Mouse (Mus musculus) lung, adult 2 months (tissue): ENCODE measurements at regions not wholly inside any gene's neighbourhood (a gene's known extent, or its start where the extent isn't known, plus 50 kb on each side); places are given as distances from the start of the nearest gene placed in this dataset.

Experiments used
- DNase-seq: peaks from one replicate; pipeline ENCODE4 v3.0.0; 2022
- H3K4me1 ChIP-seq: fragments of 200-500 bp; 2 replicates; pipeline ENCODE4 v1.6.1; 2011; ENCODE audit warnings: low read length; ENCODE audit not compliant: control insufficient read depth, insufficient read depth
- H3K4me3 ChIP-seq: fragments of 200-500 bp; replicated peaks from 2 replicates; pipeline ENCODE3; 2011; ENCODE audit warnings: low read depth, mild to moderate bottlenecking, control low read depth, low read length; ENCODE audit errors: extremely low read depth
- CTCF ChIP-seq: fragments of 200-500 bp; IDR thresholded peaks from 2 replicates; pipeline ENCODE4 v1.5.1; 2011; ENCODE audit warnings: mild to moderate bottlenecking, low read length, control low read depth; ENCODE audit not compliant: insufficient read depth
- POLR2A ChIP-seq: fragments of 200-500 bp; IDR thresholded peaks from 2 replicates; pipeline ENCODE4 v1.6.1; 2011; ENCODE audit warnings: low read depth, mild to moderate bottlenecking, control low read depth, low read length, borderline replicate concordance; ENCODE audit errors: extremely low read depth
- WGBS: fragments of 180-500 bp; shearing (Covaris S2); methylation state at CpG from one replicate; pipeline ENCODE4 v1.1.7; 2018; 5-methylcytosine and 5-hydroxymethylcytosine counted together

DNA sequence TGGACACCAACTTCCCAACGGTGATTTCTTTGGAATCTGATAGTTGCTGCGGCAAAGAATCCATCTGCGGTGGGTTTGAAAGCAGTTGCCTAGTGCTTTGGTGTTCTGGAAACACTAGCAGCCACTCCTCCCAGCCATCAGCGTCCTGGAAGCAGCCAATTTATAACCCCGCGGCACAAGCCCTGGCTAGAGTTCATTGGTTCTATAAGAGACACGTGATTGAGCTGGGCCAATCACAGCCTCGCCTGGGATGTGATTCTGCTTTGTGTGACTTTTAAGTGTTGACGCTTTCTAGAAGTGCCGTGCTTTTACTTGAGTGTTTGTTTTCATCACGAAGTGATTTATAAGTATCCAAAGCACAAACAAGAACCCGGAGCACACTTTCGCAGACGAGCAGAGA is 223.1 kb downstream of the Tshz3 start:
- WGBS = 52% methylated on average over 14 of the region's 14 CpGs
- H3K4me1 ChIP-seq = no peaks in the 10 kb centered on the region
- no peak for TF ChIP-seq POLR2A
- TF ChIP-seq CTCF = no peak
- DNase-seq = peak; percentile 7
- no peak overlapping the region for H3K4me3 ChIP-seq

DNA sequence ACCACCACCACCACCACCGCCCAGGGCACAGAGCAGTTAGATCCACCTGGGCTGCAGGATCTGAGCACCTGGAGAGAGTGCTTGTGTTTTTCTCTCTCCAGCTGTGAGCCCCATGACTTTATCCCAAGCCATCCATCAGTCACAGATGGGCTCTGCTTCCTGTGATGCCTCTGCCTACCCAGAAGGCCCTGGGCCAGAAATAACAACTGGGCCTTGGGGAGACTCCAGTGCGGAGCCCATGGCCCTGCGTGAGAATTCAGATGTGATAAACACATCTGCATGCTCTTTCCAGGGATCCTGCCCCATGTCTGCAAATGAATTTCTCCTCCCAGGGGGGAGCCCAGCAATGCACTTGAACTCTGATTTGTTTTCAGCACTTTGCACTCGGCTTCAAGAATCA is 235.6 kb downstream of the Tshz3 start:
- Histone ChIP-seq H3K4me3 (no peak overlapping the region), H3K4me1 (no peaks in the 10 kb centered on the region)
- TF ChIP-seq POLR2A (no peak), CTCF (no peak)
- WGBS = 68% methylated on average over 3 of the region's 4 CpGs
- no peak for DNase-seq

DNA sequence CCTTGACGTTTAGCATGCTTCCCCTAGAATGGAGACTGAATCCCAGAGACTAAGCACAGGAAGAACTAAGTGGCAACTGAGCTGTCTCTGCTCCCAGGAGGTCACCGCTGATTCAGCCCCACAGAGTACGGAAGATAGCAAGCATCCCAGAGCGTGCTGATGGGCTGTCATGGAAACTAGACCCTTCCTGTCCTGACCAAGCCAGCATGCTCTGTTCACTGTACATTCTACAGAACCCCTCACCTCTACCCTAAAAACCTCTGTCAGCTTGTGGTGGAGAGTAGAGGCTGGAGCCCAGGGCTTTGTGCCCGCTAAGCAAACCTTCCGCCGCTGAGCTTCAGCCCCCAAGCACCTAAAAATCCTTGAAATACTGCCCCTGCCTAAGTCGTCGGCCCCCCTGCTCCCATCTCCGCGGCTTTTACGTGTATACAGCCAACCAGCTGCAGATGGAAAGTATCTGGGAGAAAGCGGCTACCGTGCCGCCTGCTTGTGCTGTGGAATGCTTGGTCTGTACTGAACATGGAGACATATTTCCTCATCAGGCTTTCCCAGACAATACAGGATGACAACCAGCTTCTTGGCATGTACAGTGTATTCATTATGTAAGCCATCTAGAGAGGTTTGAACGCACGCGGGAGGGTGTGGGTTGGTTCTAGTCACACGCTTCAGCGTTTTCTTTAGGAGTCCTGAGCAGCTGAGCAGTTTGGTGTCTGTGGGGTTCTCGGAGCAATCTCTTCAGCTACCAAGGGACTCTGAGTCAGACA is 237.1 kb downstream of the Tshz3 start:
- WGBS = 61% methylated on average over 21 of the region's 21 CpGs
- no peak for TF ChIP-seq CTCF
- no peak for TF ChIP-seq POLR2A
- Histone ChIP-seq H3K4me3 (no peak overlapping the region), H3K4me1 (no peaks in the 10 kb centered on the region)
- no peak for DNase-seq

DNA sequence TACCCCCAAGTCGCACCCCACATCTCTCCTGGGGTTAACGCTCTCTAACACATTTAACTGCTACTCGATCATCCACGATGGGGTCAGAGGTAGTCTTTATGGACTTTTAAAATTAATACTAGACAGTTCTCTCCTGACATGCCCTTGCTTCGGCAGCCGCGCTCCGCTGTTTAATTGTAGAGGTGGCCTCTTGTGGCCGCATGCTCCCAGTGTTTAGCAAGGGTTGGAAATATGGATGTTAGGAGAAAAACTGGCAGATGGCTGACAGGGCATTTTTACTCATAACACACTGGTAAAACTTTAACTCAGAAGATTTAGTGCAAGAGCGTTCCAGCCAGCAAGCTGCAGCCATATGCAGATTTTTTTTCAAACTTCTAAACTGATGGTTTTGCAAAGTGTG is 242.7 kb downstream of the Tshz3 start:
- DNase-seq = no peak
- WGBS = 71% methylated on average over 10 of the region's 10 CpGs
- H3K4me3 ChIP-seq = no peak overlapping the region
- no peaks in the 10 kb centered on the region for H3K4me1 ChIP-seq
- TF ChIP-seq CTCF = no peak
- no peak for TF ChIP-seq POLR2A

DNA sequence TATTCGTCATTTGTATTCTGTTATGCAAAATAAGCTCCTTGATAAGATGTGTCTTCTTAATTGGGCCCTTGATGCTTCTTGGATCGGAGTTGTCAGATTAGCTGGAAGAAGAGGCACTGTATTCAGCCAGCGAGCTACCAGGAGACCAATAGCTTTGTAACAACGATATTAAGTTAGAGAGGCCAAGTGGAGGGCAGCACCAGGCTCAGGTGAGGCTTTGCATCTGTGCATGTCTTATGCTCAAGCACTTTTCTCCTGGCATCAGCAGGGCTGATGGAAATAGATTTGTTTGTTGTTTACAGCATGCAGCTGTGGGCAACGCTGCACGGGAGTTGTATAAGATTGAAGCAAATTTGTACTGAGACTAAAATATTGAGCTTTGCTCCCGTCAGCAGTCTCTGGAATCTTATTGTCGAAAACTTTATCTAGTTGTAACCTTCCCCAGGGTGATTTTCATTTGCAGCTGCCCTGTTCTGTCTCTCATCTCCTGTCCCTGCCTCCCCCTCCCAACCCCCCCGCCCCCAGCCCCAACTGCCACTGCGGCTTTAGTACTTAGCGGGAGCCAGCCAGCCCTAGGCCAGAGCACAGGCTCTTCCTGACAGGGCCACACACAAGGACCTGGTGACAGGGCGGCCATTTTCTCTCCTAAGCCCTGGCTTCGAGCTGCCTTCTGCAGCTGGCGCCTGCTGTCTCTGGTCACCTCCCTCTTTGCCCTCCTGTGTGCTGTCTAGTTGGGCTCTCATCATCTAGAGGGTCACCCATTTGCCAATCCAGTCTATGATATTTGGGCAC is 247.3 kb downstream of the Tshz3 start:
- TF ChIP-seq CTCF = no peak
- TF ChIP-seq POLR2A = no peak
- H3K4me3 ChIP-seq = no peak overlapping the region
- no peaks in the 10 kb centered on the region for H3K4me1 ChIP-seq
- DNase-seq = no peak
- whole genome bisulfite sequencing = 66% methylated on average over 14 of the region's 14 CpGs

DNA sequence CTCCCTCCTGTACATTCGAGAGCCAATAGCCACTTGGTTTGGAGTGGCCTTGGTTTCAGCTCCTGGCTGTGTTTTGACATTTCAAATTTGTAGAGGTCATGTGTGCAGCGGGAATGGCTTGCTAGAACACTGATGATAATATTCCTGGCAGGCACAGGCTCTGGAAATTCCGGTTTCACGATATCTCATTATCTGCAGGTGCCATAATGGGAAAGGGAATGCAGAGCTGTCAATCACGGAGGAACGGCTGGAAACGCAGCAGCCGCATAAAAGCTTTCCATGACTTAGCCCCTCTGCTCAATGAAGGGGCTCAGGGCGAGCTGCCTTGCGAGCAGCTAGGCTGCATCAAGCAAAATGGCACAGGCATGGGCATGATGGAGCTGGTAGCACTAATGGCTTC is 251.6 kb downstream of the Tshz3 start:
- no peak for DNase-seq
- TF ChIP-seq CTCF (no peak), POLR2A (no peak)
- 56% methylated on average over 10 of the region's 10 CpGs for WGBS
- Histone ChIP-seq H3K4me3 (no peak overlapping the region), H3K4me1 (no peaks in the 10 kb centered on the region)

DNA sequence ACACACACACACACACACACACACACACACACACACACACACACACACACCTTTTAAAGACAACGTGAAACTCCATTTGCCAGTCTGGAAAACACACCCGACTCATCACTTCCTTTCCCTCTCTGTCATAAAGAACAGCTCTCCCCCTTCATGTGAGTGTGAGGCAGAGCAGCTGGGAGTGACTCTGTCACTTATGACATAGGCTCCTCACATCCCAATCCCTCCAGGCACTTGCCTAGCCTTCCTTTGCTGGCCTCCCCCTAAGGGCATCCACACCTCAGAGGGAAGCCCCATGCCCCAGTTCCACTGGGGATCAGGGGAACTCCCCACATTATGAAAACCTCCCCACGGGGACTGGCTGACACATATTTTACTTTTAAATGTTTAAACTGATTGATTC is 257.5 kb downstream of the Tshz3 start:
- no peak for TF ChIP-seq CTCF
- no peak for TF ChIP-seq POLR2A
- DNase-seq = no peak

DNA sequence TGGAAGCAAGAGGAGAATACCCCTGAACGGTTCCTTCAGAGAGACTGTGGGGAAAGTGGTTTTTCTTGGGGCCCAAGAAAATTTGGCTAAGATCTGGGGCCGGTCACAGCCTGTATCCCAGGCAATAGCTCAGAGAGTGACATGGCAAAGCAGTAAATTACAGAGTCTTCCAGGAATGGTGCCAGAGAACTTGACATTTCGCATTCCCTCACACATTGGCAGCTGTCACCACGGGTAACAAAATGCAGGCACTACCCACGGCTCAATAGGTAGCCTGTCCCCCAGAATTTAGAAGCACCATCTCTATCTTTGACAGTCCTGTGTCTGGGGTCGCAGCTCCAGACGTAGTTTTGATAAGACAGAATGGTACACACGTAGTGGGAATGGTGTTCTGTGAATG is 260.3 kb downstream of the Tshz3 start:
- TF ChIP-seq POLR2A (no peak), CTCF (no peak)
- H3K4me1 ChIP-seq = no peaks in the 10 kb centered on the region
- WGBS = 65% methylated on average over 8 of the region's 8 CpGs
- no peak overlapping the region for H3K4me3 ChIP-seq
- DNase-seq = no peak

More for the DNA sequence above, 257.5 kb downstream of the Tshz3 start:
- Histone ChIP-seq H3K4me3 (no peak overlapping the region), H3K4me1 (no peaks in the 10 kb centered on the region)
- 32% methylated on average over 3 of the region's 3 CpGs for WGBS

DNA sequence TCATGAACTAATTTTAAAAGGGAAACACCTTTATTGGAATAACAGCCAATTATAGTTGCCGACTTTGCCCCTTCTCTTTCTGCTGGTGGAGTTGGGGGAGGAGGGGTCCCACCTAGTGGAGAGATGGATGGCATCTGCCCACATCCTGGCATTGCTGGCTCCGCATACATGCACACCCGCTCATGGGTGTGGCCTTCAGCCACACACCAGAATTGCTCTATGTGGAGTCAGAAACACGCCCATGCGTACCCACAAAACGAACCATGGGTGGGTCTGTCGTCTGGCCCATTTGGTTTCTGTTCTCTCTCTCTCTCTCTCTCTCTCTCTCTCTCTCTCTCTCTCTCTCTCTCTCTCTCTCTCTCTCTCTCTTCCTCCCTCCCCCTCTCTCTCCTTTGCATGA is 273.9 kb downstream of the Tshz3 start:
- no peak for DNase-seq
- H3K4me3 ChIP-seq = no peak overlapping the region
- WGBS = 46% methylated on average over 7 of the region's 7 CpGs
- TF ChIP-seq CTCF = no peak
- TF ChIP-seq POLR2A = no peak
- no peaks in the 10 kb centered on the region; the same call in 1 of the 2 replicates for H3K4me1 ChIP-seq

DNA sequence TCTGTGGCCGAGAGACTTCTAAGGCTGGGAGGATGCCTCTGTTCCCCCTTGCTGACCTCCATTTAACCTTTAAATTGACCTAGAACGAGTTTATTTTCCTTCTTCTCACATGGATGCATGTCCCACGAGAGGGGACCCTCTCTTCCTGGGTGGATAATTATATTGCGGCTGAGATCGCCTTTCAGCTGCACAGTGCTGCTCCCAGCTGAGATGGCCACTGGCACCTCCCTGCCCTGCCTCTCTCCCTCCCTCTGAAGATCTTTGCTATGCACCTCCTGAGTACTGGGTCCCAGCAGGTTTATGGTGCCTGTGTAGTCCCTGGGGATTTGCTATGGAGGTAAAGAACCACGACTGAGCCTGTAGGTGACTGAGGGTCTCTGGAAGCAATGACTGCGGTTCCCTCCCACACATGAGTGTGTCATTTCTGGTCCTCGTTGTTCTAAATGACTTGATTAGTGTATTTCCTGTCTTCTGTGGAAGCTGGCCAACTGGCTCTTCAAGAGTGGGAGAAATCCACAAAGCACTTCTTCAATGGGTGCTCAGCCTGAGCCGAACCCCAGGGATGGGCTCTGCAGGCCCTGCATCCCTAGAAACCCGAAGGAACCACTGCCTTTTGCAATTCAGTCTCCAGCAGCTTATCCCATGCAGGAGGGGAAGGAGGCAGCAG is 275.9 kb downstream of the Tshz3 start:
- Histone ChIP-seq H3K4me1 (no peaks in the 10 kb centered on the region; the same call in 1 of the 2 replicates), H3K4me3 (no peak overlapping the region)
- TF ChIP-seq CTCF = no peak
- no peak for TF ChIP-seq POLR2A
- DNase-seq = no peak
- 45% methylated on average over 10 of the region's 10 CpGs for WGBS

DNA sequence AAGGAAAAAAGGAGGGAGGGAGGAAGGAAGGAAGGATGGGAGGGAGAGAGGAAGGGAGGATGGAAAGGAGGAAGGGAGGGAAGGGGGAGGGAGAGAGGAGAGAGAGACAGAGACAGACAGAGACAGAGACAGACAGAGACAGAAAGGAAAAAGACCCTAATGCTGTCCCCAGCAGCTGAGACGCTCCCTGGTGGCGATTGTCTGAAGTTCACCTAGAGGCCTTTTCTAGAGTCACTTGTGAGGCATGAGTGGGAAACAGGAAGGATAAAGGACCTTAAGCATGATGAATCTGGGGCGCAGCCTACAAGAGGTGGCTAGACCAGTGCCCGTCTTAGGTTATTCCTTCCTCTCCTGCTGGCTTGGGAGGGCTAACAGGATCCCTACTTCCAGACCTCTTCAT is 276.7 kb downstream of the Tshz3 start:
- Histone ChIP-seq H3K4me1 (no peaks in the 10 kb centered on the region; the same call in 1 of the 2 replicates), H3K4me3 (no peak overlapping the region)
- no peak for DNase-seq
- 42% methylated on average over 4 of the region's 4 CpGs for WGBS
- TF ChIP-seq POLR2A (no peak), CTCF (peak; percentile 38; the same call in 1 of the 2 replicates)
